Comparison of ENCODE assay signal across 7 mouse cellular contexts in genomic region chr1:161142531-161143159, GRCm38 (mm10). TPM values are rescaled to one million over a fixed set of nuclear protein-coding genes. Genes with fewer than 3 reads are reported as not detected.
DNase-seq lines count a peak whose midpoint lies in the region; ATAC-seq lines count a peak whose summit lies in the region.

Gene Ankrd45 (plus strand): TSS chr1:161142691.

- WGBS in intestine, embryonic 16.5 days = 7% methylated on average over 33 of the region's 33 CpGs
- 5% methylated on average over 33 of the region's 33 CpGs for WGBS in midbrain, embryonic 11.5 days
- WGBS in stomach, embryonic 15.5 days = 6% methylated on average over 33 of the region's 33 CpGs

- no peak within 1 kb of the TSS for H3K27ac ChIP-seq in intestine, embryonic 16.5 days (ENCODE audit: low read length)
- H3K27ac ChIP-seq in midbrain, embryonic 11.5 days (ENCODE audit: low read depth, low read length) = no peak within 1 kb of the TSS
- H3K27ac ChIP-seq in stomach, embryonic 15.5 days = no peak within 1 kb of the TSS

- no peaks in the 10 kb centered on the region for H3K9me3 ChIP-seq in intestine, embryonic 16.5 days (ENCODE audit: control insufficient read depth, low read length)
- H3K9me3 ChIP-seq in midbrain, embryonic 11.5 days (ENCODE audit: control insufficient read depth, low read length) = no peaks in the 10 kb centered on the region
- no peaks in the 10 kb centered on the region for H3K9me3 ChIP-seq in stomach, embryonic 15.5 days

- H3K9ac ChIP-seq in intestine, embryonic 16.5 days (ENCODE audit: low read depth, low read length) = peak within 1 kb of the TSS; percentile 49
- H3K9ac ChIP-seq in midbrain, embryonic 11.5 days (ENCODE audit: low read length) = peak within 1 kb of the TSS; percentile 56
- no peak within 1 kb of the TSS for H3K9ac ChIP-seq in stomach, embryonic 15.5 days

- peak; percentile 85 to 89 for DNase-seq in adrenal gland, adult (ENCODE audit: inconsistent age in 2 of 2, low spot score in 1 of 2)
- DNase-seq in cerebellum, adult 9-11 months = peak; percentile 11
- peak; percentile 38 to 81 for DNase-seq in frontal cortex, adult 2 months (ENCODE audit: extremely low spot score in 1 of 2, low spot score in 1 of 2)
- DNase-seq in left cerebral cortex, postnatal 14 days (ENCODE audit: low spot score in 2 of 2) = peak; percentile 34 to 62
- DNase-seq in midbrain, embryonic 11.5 days (ENCODE audit: low spot score, missing footprints) = peak; percentile 94

- intact Hi-C loops in left cerebral cortex, postnatal 14 days (cut with DNase I) = no loop called here

- H3K4me2 ChIP-seq in intestine, embryonic 16.5 days (ENCODE audit: low read depth, low read length) = peak within 1 kb of the TSS; percentile 83
- peak within 1 kb of the TSS; percentile 69 for H3K4me2 ChIP-seq in midbrain, embryonic 11.5 days
- peak within 1 kb of the TSS; percentile 72 for H3K4me2 ChIP-seq in stomach, embryonic 15.5 days

- no peaks in the 10 kb centered on the region for H3K36me3 ChIP-seq in intestine, embryonic 16.5 days (ENCODE audit: control insufficient read depth, insufficient read depth, low read length)
- no peaks in the 10 kb centered on the region for H3K36me3 ChIP-seq in midbrain, embryonic 11.5 days (ENCODE audit: control insufficient read depth, insufficient read depth, low read length)
- no peaks in the 10 kb centered on the region for H3K36me3 ChIP-seq in stomach, embryonic 15.5 days

- no peaks in the 10 kb centered on the region for H3K27me3 ChIP-seq in intestine, embryonic 16.5 days (replicated peaks; ENCODE audit: control insufficient read depth, insufficient read depth, low read length)
- no peaks in the 10 kb centered on the region for H3K27me3 ChIP-seq in midbrain, embryonic 11.5 days (ENCODE audit: control insufficient read depth, insufficient read depth, low read length)
- H3K27me3 ChIP-seq in stomach, embryonic 15.5 days (replicated peaks) = no peaks in the 10 kb centered on the region

- peak; percentile 89 for ATAC-seq in intestine, embryonic 16.5 days
- peak; percentile 96 for ATAC-seq in midbrain, embryonic 11.5 days (ENCODE audit: low FRiP score)
- ATAC-seq in stomach, embryonic 15.5 days (ENCODE audit: insufficient read depth, low FRiP score, low read depth) = peak; percentile 77; the same call in 1 of the 2 replicates

- H3K4me3 ChIP-seq in intestine, embryonic 16.5 days (ENCODE audit: low read length) = peak within 1 kb of the TSS; percentile 47
- peak within 1 kb of the TSS; percentile 40 for H3K4me3 ChIP-seq in midbrain, embryonic 11.5 days (ENCODE audit: low read depth, low read length)
- peak within 1 kb of the TSS; percentile 39 for H3K4me3 ChIP-seq in stomach, embryonic 15.5 days (replicated peaks)

- peaks cover 5% of the 10 kb centered on the region for H3K4me1 ChIP-seq in intestine, embryonic 16.5 days (ENCODE audit: control insufficient read depth, insufficient read depth, low read length)
- no peaks in the 10 kb centered on the region for H3K4me1 ChIP-seq in midbrain, embryonic 11.5 days (ENCODE audit: control insufficient read depth, insufficient read depth, low read length)
- no peaks in the 10 kb centered on the region for H3K4me1 ChIP-seq in stomach, embryonic 15.5 days

RNA-seq across cellular contexts. Expression of gene Ankrd45, which starts in this region (rescaled TPM):
- polyA plus RNA-seq in frontal cortex, adult 2 months (2012; rRNA removed) = 54.9 and 55.8 TPM in 2 replicates
- polyA plus RNA-seq in intestine, embryonic 16.5 days (2015; fragmentation: Nextera tagmentation; extraction: Ambion mirVana) = 0.70 and 0.81 TPM in 2 replicates
- 10 to 100 TPM; 37.0 to 39.0 TPM for total RNA-seq in left cerebral cortex, postnatal 14 days (2021)
- 5.9 and 6.0 TPM in 2 replicates for polyA plus RNA-seq in midbrain, embryonic 11.5 days (2014; fragmentation: Nextera tagmentation; extraction: Ambion mirVana)
- 0.92 and 1.2 TPM in 2 replicates for polyA plus RNA-seq in stomach, embryonic 15.5 days (2015; fragmentation: Nextera tagmentation; extraction: Ambion mirVana)

Comparison
In these comparisons a context has a peak if more than half of its experiments do, and no peak if none do; other contexts are left out.
1. Peak in ATAC-seq, H3K4me3 ChIP-seq, H3K9ac ChIP-seq and H3K4me2 ChIP-seq in intestine, embryonic 16.5 days; RNA of the gene not detected or under 1 TPM.
2. DNase-seq: peak in every context shown above with its lines; median percentile 94 in midbrain, embryonic 11.5 days; 87 in adrenal gland, adult; 60 in frontal cortex, adult 2 months; 48 in left cerebral cortex, postnatal 14 days; 11 in cerebellum, adult 9-11 months.